Mouse (Mus musculus) left cerebral cortex, adult 8-10 months (tissue): ENCODE measurements at regions not wholly inside any gene's neighbourhood (a gene's known extent, or its start where the extent isn't known, plus 50 kb on each side); places are given as distances from the start of the nearest gene placed in this dataset.

Source experiments
- DNase-seq, 2 experiments: peaks; one replicate each; pipeline ENCODE4 v3.0.0; 2022; ENCODE audit warnings: low spot score in 2 of 2

DNA sequence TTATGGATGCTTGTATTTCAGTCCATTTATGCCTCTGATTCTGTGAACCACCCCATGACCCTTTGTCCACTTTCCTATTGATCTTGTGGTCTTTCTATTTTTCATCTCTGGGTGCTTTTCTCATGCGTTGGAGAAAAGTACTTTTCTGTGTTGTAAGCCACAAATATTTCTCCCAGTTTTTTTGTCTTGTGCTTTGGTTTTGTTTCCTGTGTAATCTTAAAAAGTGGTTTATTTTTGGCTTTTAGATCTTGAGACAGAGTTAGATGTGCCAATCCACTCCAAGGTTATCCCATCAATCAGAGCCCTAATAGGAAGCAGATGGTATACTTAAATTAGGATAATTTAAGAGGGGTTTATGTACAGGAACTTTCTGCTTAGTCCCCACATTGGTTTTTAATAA, 50.0 kb upstream of the Slc22a23 start:
- DNase-seq, result no peak
